Mouse (Mus musculus) right cerebral cortex, postnatal 10 days (tissue): ENCODE data around the gene Sdr39u1.

Experiments
- DNase-seq, 2 experiments: peaks; one replicate each; pipeline ENCODE4 v3.0.0; 2021; ENCODE audit warnings: low spot score in 2 of 2

The Sdr39u1 gene

DNA sequence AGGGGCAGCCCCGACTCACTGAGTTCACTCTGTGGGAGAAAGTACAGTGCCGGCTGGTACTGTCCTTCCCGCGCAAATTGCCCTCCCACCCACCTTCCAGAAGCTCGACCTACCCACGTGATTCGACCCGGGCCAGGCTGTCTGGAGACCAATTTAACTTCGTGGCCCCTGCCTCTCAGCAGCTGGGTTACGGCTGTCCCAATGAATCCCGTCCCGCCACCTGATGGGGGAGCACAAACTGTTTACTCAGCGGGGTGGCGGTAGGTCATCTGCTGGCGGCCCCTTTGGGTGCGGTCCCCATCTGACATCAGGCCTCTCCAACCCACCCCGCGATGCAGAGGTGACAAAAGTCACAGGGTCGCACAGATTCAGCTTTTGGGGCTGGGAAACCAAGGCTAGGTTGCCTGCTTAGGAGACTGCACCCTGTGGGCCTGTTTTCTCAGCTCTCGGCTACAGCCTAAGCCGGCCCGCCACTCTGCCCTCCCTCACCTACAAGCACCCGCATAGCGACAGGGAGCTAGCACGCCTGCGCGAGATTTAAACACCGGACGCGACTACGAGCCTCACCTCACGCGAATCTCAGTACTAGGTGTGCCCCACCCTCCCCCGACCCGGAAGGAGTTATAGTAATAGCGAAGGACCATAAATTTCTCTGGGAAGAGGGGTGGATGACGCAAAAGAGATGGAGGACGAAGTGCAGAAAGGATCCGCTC is at the start of gene Sdr39u1:
Sdr39u1 (minus strand) TSS at position 593 of the 713 bp plus-strand sequence.
- DNase-seq = peak; percentile 93 to 96

- no peak for DNase-seq
These were observed 46.3 kb upstream of the Sdr39u1 start for GRCm38 (mm10) chr14:55946269-55946969.

- no peak for DNase-seq
These were observed 44.5 kb upstream of the Sdr39u1 start, which contains the start of gene Cma1 for GRCm38 (mm10) chr14:55944575-55944974. TSS of gene Cma1 (minus strand) at chr14:55944675.

- DNase-seq = no peak
These were observed 43.5 kb upstream of the Sdr39u1 start for GRCm38 (mm10) chr14:55943601-55944000.

- no peak for DNase-seq
These were observed 40.1 kb upstream of the Sdr39u1 start for GRCm38 (mm10) chr14:55940070-55940800.

- DNase-seq = no peak
These were observed 33.5 kb upstream of the Sdr39u1 start for GRCm38 (mm10) chr14:55933586-55933985.

DNA sequence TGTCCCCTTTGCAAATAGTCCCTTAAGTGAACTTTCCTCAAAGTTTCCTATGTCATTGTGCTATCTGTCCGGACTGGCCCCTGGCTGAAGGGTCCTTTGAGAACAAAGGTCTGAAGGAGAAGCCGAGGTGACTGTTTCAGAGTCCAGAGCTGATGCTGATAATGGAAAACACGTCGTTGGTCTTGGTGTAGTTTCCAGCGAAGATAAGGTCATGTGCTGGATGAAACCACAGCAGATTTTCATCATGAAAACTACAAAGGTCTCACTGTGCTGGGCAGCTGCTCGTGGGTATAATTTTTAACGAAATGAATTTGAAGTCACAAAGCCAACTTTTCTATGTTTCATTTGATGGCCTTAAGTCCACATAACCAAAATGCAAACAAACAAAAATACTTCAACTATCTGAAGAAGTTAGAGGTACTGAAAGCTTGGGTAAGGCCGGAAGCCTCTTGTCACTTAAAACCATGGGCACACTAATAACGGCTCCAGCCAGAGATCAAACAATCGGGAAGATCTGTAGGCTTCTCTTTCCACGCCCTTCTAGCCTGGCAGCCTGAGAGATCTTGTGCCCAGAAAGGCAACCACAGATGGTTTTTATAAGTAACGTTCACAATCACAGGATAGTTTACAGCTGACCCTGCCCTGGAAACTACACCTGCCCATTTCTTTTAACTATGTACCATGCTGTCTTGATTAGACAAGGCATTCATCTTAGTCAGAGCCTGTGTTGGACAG is 29.3 kb upstream of the Sdr39u1 start:
- DNase-seq = no peak

DNA sequence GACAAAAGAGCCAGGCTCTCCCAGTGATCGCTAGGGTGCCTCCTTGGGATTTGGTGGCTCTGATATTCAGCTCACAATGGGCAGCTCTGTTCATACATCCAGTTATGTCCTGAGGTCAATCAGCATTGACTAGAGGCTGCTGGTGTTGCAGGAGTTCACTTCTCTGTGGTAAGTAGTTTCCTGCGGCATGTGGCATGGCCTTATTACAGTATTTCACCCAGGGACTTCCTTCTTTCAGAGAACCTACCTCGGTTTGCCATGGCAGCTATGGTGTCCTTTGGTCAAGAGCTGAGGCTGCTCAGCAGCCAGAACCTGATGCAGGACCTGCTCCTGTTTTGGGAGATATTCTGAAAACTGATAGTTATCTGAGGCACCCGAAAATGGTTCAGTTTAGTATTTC is 26.8 kb upstream of the Sdr39u1 start:
- DNase-seq = no peak

DNA sequence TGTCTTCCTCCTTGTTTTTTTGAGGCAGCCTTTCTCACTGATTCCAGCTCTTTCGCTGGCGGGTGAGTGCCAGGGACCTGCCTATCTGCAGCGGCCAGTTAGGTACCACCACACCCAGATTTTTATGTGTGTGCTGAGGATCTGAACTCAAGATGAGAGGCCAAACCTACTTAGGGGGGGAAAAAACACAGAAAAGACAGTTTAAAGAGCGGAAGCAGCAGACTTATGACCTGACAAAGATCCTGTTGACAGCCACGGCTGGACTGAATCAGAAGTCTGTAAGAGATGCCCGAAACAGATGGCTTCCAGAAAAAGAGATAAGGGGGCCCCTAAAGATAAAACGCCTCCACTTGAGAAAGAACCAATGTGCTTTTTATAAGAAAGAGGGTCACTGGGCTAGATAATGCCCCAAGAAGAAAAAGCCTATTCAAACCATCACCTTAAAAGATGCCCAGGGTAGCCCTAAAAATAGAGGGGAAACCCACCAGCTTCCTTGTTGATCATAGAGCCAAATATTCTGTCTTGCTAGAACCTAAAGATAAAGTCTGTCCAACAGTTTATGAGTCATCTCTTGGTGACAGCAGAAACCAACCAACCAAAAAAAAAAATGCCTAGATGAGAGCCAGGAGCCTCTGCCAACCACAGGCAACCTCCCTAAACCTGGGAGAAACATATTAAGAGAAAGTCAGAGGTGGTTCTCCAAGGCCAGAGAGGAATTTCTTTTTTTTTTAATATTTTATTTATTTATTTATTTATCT is 22.6 kb upstream of the Sdr39u1 start:
- no peak for DNase-seq

- DNase-seq = peak; percentile 81 to 82
These were observed 18.4 kb upstream of the Sdr39u1 start for GRCm38 (mm10) chr14:55918240-55919082.

GRCm38 (mm10) chr14:55913406-55913805 is 13.3 kb upstream of the Sdr39u1 start:
- DNase-seq = no peak

GRCm38 (mm10) chr14:55905518-55905917 is 5.4 kb upstream of the Sdr39u1 start:
- DNase-seq = no peak

DNA sequence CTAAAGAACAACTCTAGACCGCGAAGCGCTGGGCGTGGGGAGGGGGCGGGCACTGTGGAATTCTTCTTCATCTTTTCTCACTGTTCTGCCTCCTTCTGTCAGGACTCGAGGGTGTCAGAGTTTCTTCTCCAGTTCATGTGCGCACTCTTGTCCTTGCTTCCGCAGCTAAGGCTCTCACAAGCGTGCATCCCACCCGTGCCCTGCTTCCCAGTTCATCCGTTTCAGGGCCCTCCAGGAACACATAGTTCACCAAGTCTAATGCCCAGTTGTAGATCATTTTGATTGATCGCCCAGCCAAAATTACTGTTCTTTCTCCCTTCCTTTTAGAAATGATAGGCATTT is 292 bp upstream of the Sdr39u1 start:
- DNase-seq = no peak

GRCm38 (mm10) chr14:55898947-55899346 is 1.1 kb downstream of the Sdr39u1 start:
- no peak for DNase-seq

DNA sequence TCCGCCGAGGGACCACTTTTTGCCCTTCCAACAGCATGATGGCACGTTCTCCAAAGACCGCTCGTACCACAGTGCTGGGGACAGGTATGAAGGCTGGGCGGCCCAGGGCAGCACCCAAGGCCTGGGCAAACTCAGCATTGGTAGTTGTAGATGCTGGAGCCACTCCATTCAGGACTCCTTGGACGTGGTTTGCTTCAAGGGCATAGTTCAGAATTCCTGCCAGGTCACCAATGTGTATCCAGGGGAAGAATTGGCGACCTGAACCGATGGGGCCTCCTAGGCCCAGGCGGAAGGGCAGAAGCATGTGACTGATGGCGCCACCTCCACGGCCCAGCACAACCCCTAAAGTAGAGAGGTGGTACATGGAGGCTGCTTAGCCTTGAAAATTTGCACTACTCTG is 2.4 kb downstream of the Sdr39u1 start:
- no peak for DNase-seq

- DNase-seq = no peak
These were observed 13.3 kb downstream of the Sdr39u1 start for GRCm38 (mm10) chr14:55886571-55887382.

DNA sequence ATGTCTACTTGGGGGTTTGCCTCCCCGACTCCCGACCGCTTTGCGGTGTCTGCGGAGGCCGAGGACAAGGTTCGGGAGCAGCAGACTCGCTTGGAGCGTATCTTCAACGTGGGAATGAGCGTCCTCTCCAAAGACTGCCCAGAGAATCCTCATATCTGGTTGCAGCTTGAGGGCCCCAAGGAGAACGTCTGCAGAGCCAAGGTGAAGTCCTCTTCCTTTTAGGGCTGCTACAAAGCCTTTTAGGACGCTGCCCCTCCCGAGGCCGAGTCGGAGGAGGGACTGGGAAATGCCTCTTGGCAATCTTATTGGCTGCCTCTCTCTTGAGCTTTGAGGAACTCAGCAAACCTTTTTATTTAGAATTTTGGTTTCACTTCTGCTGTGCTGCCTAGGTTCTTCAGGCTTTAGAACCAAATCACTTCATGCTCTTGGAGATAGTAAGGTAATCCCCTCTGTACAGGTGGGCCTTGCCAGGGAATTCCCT is 14.3 kb downstream of the Sdr39u1 start:
- DNase-seq = peak; percentile 60 to 61

DNA sequence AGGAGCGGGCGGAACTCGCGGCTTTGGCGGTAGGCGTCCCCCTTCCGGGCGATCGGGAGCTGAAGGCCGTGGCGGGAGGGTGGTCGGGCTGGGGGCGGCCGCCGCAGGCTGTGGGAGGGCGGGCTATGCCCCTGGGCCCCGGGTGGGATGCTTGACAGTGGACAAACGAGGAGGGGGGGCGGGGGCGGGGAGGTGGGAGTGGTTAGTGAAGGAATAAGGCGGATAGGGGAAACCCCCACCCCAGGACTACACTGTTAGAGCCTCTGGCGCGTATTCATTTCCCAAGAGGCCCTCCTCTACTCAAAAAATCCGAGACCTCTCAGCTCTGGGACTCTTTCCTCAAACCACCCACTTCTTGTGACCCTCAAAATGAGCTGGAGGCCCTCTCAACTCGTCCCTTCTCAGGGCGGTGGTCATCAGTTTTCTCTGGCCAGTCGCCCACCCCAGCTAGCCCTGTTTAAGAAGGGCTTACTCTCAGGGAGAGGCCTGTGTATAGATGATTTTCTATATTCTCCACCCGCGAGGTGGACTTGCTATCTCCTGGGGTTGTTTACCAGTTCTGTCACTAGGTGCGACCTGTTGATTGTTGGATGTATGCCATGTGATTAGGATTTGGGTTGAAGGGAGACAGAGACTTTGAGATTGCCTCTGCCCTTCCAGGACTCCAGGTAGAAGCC is 14.8 kb downstream of the Sdr39u1 start:
- DNase-seq = peak in 1 of 2 experiments; percentile 41

GRCm38 (mm10) chr14:55884713-55885113 is 15.4 kb downstream of the Sdr39u1 start, which contains the start of gene Khnyn:
TSS of gene Khnyn (plus strand) at chr14:55884947.
- peak; percentile 85 to 87 for DNase-seq
